Mouse (Mus musculus) G1E (cell line): ENCODE data around the gene Trip6.

Experiments
- CTCF ChIP-seq: IDR thresholded peaks from 2 replicates; pipeline ENCODE4 v1.5.1; 2012; ENCODE audit warnings: low read depth, low read length, inconsistent platforms, mixed read lengths
- TAL1 ChIP-seq: conservative IDR thresholded peaks from 2 replicates; pipeline ENCODE4 v1.6.1; 2012; ENCODE audit warnings: low read depth, low read length, inconsistent platforms, mixed read lengths

DNA sequence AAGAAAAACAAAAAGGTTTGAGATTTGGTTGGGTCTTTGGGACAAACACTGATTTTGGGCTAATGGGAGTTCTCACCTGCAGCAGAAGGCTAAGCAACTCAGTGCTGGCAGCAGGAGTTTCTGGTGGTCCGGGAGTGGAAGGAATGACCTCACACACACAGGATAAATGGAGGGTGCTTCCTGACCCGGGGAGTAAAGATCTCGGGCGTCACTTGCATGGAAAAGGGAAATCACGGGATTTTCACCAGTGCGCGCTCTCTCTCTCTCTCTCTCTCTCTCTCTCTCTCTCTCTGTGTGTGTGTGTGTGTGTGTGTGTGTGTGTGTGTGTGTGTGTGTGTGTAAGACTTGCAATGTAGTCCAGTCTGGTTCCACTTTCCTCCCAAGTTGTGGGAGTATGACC lies 33.7 kb upstream of the Trip6 start:
- TF ChIP-seq CTCF = no peak
- no peak for TF ChIP-seq TAL1
